Mouse (Mus musculus) liver, postnatal 0 days (tissue): ENCODE measurements around the gene Ampd2.

Source experiments
- CTCF ChIP-seq: sonication (generic); IDR thresholded peaks from 2 replicates; pipeline ENCODE4 v1.5.1; 2016; ENCODE audit warnings: antibody characterized with exemption, low read depth
- EP300 ChIP-seq: IDR thresholded peaks from 2 replicates; pipeline ENCODE4 v1.6.1; 2016; ENCODE audit warnings: antibody characterized with exemption, low read depth, mild to moderate bottlenecking

- TF ChIP-seq CTCF (no peak), EP300 (no peak)
Measured at GRCm38 (mm10) chr3:108046944-108047655, 39.4 kb downstream of the Ampd2 start.
